Comparison of ENCODE assay signal across 8 mouse cellular contexts in the genomic region with DNA sequence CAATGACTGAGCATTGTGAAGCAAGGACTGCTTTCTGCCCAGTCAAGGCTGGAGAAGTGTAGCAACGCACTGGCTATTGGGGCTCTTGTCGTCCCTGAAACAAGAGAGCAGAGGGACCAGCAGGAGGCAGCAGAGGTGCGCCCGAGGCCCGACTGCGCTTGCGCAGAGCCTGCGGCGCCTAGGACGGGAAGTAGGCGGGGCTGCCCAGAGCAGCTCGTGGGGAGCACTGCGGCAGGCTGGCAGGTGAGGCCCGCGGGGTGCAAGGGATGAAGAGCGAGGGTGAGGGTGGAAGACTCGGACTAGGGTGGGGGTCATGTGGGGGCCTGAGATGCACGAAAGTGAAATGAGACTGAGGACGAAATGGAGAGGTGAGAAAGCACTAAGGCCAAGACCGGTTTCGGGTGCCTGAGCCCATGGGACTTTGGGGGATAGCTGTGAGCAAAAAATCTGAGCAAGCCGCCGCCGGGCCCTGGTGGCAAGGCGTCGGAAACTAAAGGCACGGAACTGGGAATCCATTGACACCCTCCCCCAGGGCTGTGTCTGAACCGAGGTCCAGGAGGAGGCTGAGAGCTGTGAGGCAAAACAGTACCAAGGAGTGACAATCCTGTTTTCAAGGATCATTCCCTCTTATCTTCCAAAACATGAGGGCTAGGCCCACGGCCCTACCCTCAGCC. TPM values are rescaled to one million over a fixed set of nuclear protein-coding genes. Genes with fewer than 3 reads are reported as not detected.
DNase-seq lines count a peak whose midpoint lies in the region; ATAC-seq and TF ChIP-seq lines count a peak whose summit lies in the region.

A gene (plus strand): TSS at position 88 of the 674 bp plus-strand sequence.

- H3K27ac ChIP-seq in heart, embryonic 12.5 days (ENCODE audit: poor library complexity, severe bottlenecking): peak within 1 kb of the TSS; percentile 50; the same call in 1 of the 2 replicates
- peak within 1 kb of the TSS; percentile 82 for H3K27ac ChIP-seq in kidney, postnatal 0 days
- peak within 1 kb of the TSS; percentile 54; the same call in 1 of the 2 replicates for H3K27ac ChIP-seq in liver, embryonic 11.5 days (ENCODE audit: low read depth, low read length)
- H3K27ac ChIP-seq in stomach, embryonic 14.5 days (ENCODE audit: low read length): peak within 1 kb of the TSS; percentile 58; the same call in 1 of the 2 replicates

- H3K27me3 ChIP-seq in heart, embryonic 12.5 days (replicated peaks): no peaks in the 10 kb centered on the region
- no peaks in the 10 kb centered on the region for H3K27me3 ChIP-seq in kidney, postnatal 0 days (ENCODE audit: insufficient read depth, low read length)
- H3K27me3 ChIP-seq in liver, embryonic 11.5 days (replicated peaks; ENCODE audit: control insufficient read depth, insufficient read depth, low read length): no peaks in the 10 kb centered on the region
- H3K27me3 ChIP-seq in stomach, embryonic 14.5 days (ENCODE audit: control insufficient read depth, insufficient read depth, low read length): no peaks in the 10 kb centered on the region

- TF ChIP-seq CTCF in kidney, postnatal 0 days (IDR thresholded peaks at IDR 0.05; ENCODE audit: low read depth): peak; percentile 97

- ATAC-seq in erythroid progenitor cell, adult 5-6 weeks (replicated peaks; ENCODE audit: low FRiP score, poor library complexity, severe bottlenecking): peak; percentile 97
- peak; percentile 92 for ATAC-seq in heart, embryonic 12.5 days (ENCODE audit: insufficient number of reproducible peaks, low FRiP score)
- peak; percentile 89 for ATAC-seq in kidney, postnatal 0 days (replicated peaks; ENCODE audit: low FRiP score, low read depth)
- ATAC-seq in liver, embryonic 11.5 days (replicated peaks; ENCODE audit: low FRiP score): peak; percentile 92
- peak; percentile 90 for ATAC-seq in stomach, embryonic 14.5 days (ENCODE audit: insufficient number of reproducible peaks, insufficient read depth, low FRiP score, low read depth)

- peak; percentile 95 for DNase-seq in CD4-positive helper T cell, adult 2 months (ENCODE audit: low read depth, low spot score)
- peak; percentile 77 for DNase-seq in brain, embryonic 18.5 days (ENCODE audit: low read depth, low spot score)
- peak; percentile 96 for DNase-seq in kidney, postnatal 0 days (ENCODE audit: low spot score)
- peak; percentile 91 for DNase-seq in liver, embryonic 11.5 days (ENCODE audit: low spot score)
- DNase-seq in naive thymus-derived CD4-positive, alpha-beta T cell, adult 2 months (ENCODE audit: low read depth): peak; percentile 98

- H3K9me3 ChIP-seq in heart, embryonic 12.5 days (replicated peaks): no peaks in the 10 kb centered on the region
- H3K9me3 ChIP-seq in kidney, postnatal 0 days (replicated peaks; ENCODE audit: low read length): no peaks in the 10 kb centered on the region
- no peaks in the 10 kb centered on the region for H3K9me3 ChIP-seq in liver, embryonic 11.5 days (ENCODE audit: control insufficient read depth, low read length)
- no peaks in the 10 kb centered on the region for H3K9me3 ChIP-seq in stomach, embryonic 14.5 days (ENCODE audit: control insufficient read depth, low read depth, low read length)

- H3K36me3 ChIP-seq in heart, embryonic 12.5 days: peaks cover 33% of the 10 kb centered on the region
- H3K36me3 ChIP-seq in kidney, postnatal 0 days (ENCODE audit: insufficient read depth, low read length): peaks cover 22% of the 10 kb centered on the region
- H3K36me3 ChIP-seq in liver, embryonic 11.5 days (ENCODE audit: control insufficient read depth, insufficient read depth, low read length): peaks cover 15% of the 10 kb centered on the region; the same call in 1 of the 2 replicates
- peaks cover 17% of the 10 kb centered on the region for H3K36me3 ChIP-seq in stomach, embryonic 14.5 days (ENCODE audit: control insufficient read depth, insufficient read depth, low read length)

- H3K9ac ChIP-seq in heart, embryonic 12.5 days: peak within 1 kb of the TSS; percentile 83
- H3K9ac ChIP-seq in kidney, postnatal 0 days (ENCODE audit: low read depth, low read length): peak within 1 kb of the TSS; percentile 71
- H3K9ac ChIP-seq in liver, embryonic 11.5 days (ENCODE audit: low read depth, low read length): peak within 1 kb of the TSS; percentile 62
- peak within 1 kb of the TSS; percentile 71 for H3K9ac ChIP-seq in stomach, embryonic 14.5 days (replicated peaks; ENCODE audit: low read depth, low read length)

- peak within 1 kb of the TSS; percentile 64 for H3K4me3 ChIP-seq in heart, embryonic 12.5 days
- peak within 1 kb of the TSS; percentile 57 for H3K4me3 ChIP-seq in kidney, postnatal 0 days (replicated peaks; ENCODE audit: low read depth, low read length)
- peak within 1 kb of the TSS; percentile 59 for H3K4me3 ChIP-seq in liver, embryonic 11.5 days (ENCODE audit: low read depth, low read length)
- peak within 1 kb of the TSS; percentile 59 for H3K4me3 ChIP-seq in stomach, embryonic 14.5 days (ENCODE audit: low read depth, low read length)

- peaks cover 9% of the 10 kb centered on the region for H3K4me1 ChIP-seq in heart, embryonic 12.5 days (replicated peaks)
- H3K4me1 ChIP-seq in kidney, postnatal 0 days (replicated peaks; ENCODE audit: insufficient read depth, low read length): peaks cover 11% of the 10 kb centered on the region; the same call in 1 of the 2 replicates
- peaks cover 10% of the 10 kb centered on the region; the same call in 1 of the 2 replicates for H3K4me1 ChIP-seq in liver, embryonic 11.5 days (replicated peaks; ENCODE audit: control insufficient read depth, insufficient read depth, low read length)
- H3K4me1 ChIP-seq in stomach, embryonic 14.5 days (ENCODE audit: control insufficient read depth, insufficient read depth, low read length): peaks cover 6% of the 10 kb centered on the region; the same call in 1 of the 2 replicates

- WGBS in heart, embryonic 12.5 days: under 1% methylated on average over 29 of the region's 29 CpGs
- under 1% methylated on average over 29 of the region's 29 CpGs for WGBS in kidney, postnatal 0 days
- under 1% methylated on average over 29 of the region's 29 CpGs for WGBS in liver, embryonic 11.5 days
- under 1% methylated on average over 29 of the region's 29 CpGs for WGBS in stomach, embryonic 14.5 days

- H3K4me2 ChIP-seq in heart, embryonic 12.5 days: peak within 1 kb of the TSS; percentile 85
- peak within 1 kb of the TSS; percentile 80 for H3K4me2 ChIP-seq in kidney, postnatal 0 days (ENCODE audit: low read length)
- H3K4me2 ChIP-seq in liver, embryonic 11.5 days: peak within 1 kb of the TSS; percentile 76
- H3K4me2 ChIP-seq in stomach, embryonic 14.5 days (replicated peaks; ENCODE audit: low read depth, low read length): peak within 1 kb of the TSS; percentile 89

RNA-seq across cellular contexts. Expression of the gene that starts here (rescaled TPM):
- 1.7 and 1.8 TPM in 2 replicates for total RNA-seq in erythroid progenitor cell, adult 5-6 weeks (2015; ENCODE audit: low replicate concordance)
- 0.30 and 2.7 TPM in 2 replicates for total RNA-seq in erythroid progenitor cell, adult 5-6 weeks (2017; ENCODE audit: low replicate concordance)
- polyA plus RNA-seq in heart, embryonic 12.5 days (2016; fragmentation: Nextera tagmentation; extraction: Ambion mirVana): 36.1 and 37.6 TPM in 2 replicates
- polyA plus RNA-seq in kidney, postnatal 0 days (2015; fragmentation: Nextera tagmentation; extraction: Ambion mirVana): 15.1 and 17.4 TPM in 2 replicates
- polyA plus RNA-seq in liver, embryonic 11.5 days (2014; fragmentation: Nextera tagmentation; extraction: Ambion mirVana): 20.0 and 23.4 TPM in 2 replicates
- polyA plus RNA-seq in stomach, embryonic 14.5 days (2014; fragmentation: Nextera tagmentation; extraction: Ambion mirVana): 14.8 and 16.5 TPM in 2 replicates

Comparison
In these comparisons a context has a peak if more than half of its experiments do, and no peak if none do; other contexts are left out.
1. Peak in every context shown above with its lines: DNase-seq, ATAC-seq, H3K4me3 ChIP-seq and H3K27ac ChIP-seq.